Mouse (Mus musculus) forebrain, embryonic 14.5 days (tissue): ENCODE results near the gene Pycr1. TPM values are rescaled to one million over a fixed set of nuclear protein-coding genes. Genes with fewer than 3 reads are reported as not detected.
A peak's percentile ranks its signal among the peaks of the same experiment; 100 is the strongest.

Experiments
- ATAC-seq: fragments of 200-750 bp; cut with Nextera tagmentation; 2 replicates; pipeline ENCODE4 v1.8.0; 2017; ENCODE audit warnings: mild to moderate bottlenecking, moderate library complexity
- DNase-seq: peaks from one replicate; pipeline ENCODE4 v3.0.0-alpha.2; 2015; ENCODE audit warnings: low spot score
- H3K27ac ChIP-seq: fragments of 300-500 bp; sonication (generic); 2 replicates; pipeline ENCODE4 v1.5.1; 2014; ENCODE audit warnings: low read depth, mild to moderate bottlenecking, control low read depth, low read length, moderate library complexity
- H3K27me3 ChIP-seq: fragments of 300-500 bp; sonication (generic); replicated peaks from 2 replicates; pipeline ENCODE4 v1.6.1; 2014; ENCODE audit warnings: low read length, control low read depth, mixed read lengths; ENCODE audit not compliant: control insufficient read depth, insufficient read depth
- H3K36me3 ChIP-seq: fragments of 300-500 bp; sonication (generic); 2 replicates; pipeline ENCODE4 v1.6.1; 2014; ENCODE audit warnings: low read length, control low read depth; ENCODE audit not compliant: control insufficient read depth, insufficient read depth
- H3K4me1 ChIP-seq: fragments of 300-500 bp; sonication (generic); 2 replicates; pipeline ENCODE4 v1.6.1; 2014; ENCODE audit warnings: antibody characterized with exemption, low read length, control low read depth; ENCODE audit not compliant: control insufficient read depth, insufficient read depth
- H3K4me2 ChIP-seq: fragments of 300-500 bp; sonication (generic); 2 replicates; pipeline ENCODE4 v1.6.1; 2014; ENCODE audit warnings: mild to moderate bottlenecking, control low read depth, low read length
- H3K4me3 ChIP-seq: fragments of 300-500 bp; sonication (generic); 2 replicates; pipeline ENCODE4 v1.5.1; 2014; ENCODE audit warnings: low read depth, low read length, control low read depth
- H3K9ac ChIP-seq: fragments of 300-500 bp; sonication (generic); 2 replicates; pipeline ENCODE4 v1.6.1; 2014; ENCODE audit warnings: mild to moderate bottlenecking, low read length, control low read depth, moderate library complexity
- H3K9me3 ChIP-seq: fragments of 300-500 bp; sonication (generic); replicated peaks from 2 replicates; pipeline ENCODE4 v1.6.1; 2016; ENCODE audit warnings: low read length, control low read depth, mixed read lengths; ENCODE audit not compliant: control insufficient read depth
- WGBS: fragments of 180-500 bp; shearing (Covaris S2); extraction: QIAGEN DNeasy Blood & Tissue Kit; methylation state at CpG from one replicate; pipeline ENCODE4 v1.1.7; 2014; 5-methylcytosine and 5-hydroxymethylcytosine counted together
- polyA plus RNA-seq: library from polyadenylated mRNA; unstranded; fragments of >200 nt; fragmentation: Nextera tagmentation; extraction: Ambion mirVana; gene quantifications from 2 replicates; pipeline ENCODE4 v1.2.1, GENCODE M21; 2014

Pycr1 gene
- 33.6 and 33.9 TPM in 2 replicates for polyA plus RNA-seq

- WGBS = under 1% methylated on average over 15 of the region's 15 CpGs
- ATAC-seq (peak; percentile 100), DNase-seq (peak; percentile 97)
- peaks cover 8% of the 10 kb centered on the region for H3K4me1 ChIP-seq
- peaks cover 8% of the 10 kb centered on the region; the same call in 1 of the 2 replicates for H3K27me3 ChIP-seq
- peak within 1 kb of the TSS; percentile 46 for H3K4me3 ChIP-seq
- H3K27ac ChIP-seq = no peak within 1 kb of the TSS
- no peaks in the 10 kb centered on the region for H3K36me3 ChIP-seq
- no peaks in the 10 kb centered on the region for H3K9me3 ChIP-seq
- H3K4me2 ChIP-seq = peak within 1 kb of the TSS; percentile 83
- peak within 1 kb of the TSS; percentile 66 for H3K9ac ChIP-seq
These were observed at the start of gene Pycr1 for GRCm38 (mm10) chr11:120643601-120643987. TSS of gene Pycr1 (minus strand) at chr11:120643769.

- H3K4me2 ChIP-seq = no peak overlapping the region
- H3K9me3 ChIP-seq = no peaks in the 10 kb centered on the region
- 92% methylated on average over 4 of the region's 4 CpGs for WGBS
- H3K27ac ChIP-seq = no peak overlapping the region
- DNase-seq (no peak), ATAC-seq (no peak)
- no peak overlapping the region for H3K9ac ChIP-seq
- H3K4me1 ChIP-seq = no peaks in the 10 kb centered on the region
- H3K27me3 ChIP-seq = no peaks in the 10 kb centered on the region
- no peak overlapping the region for H3K4me3 ChIP-seq
- peaks cover 44% of the 10 kb centered on the region for H3K36me3 ChIP-seq
These were observed 49.0 kb upstream of the Pycr1 start for GRCm38 (mm10) chr11:120692471-120693011.

GRCm38 (mm10) chr11:120689365-120689764 lies 45.8 kb upstream of the Pycr1 start:
- Histone ChIP-seq H3K36me3 (peaks cover 62% of the 10 kb centered on the region), H3K4me3 (no peak overlapping the region), H3K4me1 (no peaks in the 10 kb centered on the region), H3K4me2 (no peak overlapping the region), H3K9me3 (no peaks in the 10 kb centered on the region), H3K9ac (no peak overlapping the region), H3K27me3 (no peaks in the 10 kb centered on the region), H3K27ac (no peak overlapping the region)
- no peak for DNase-seq
- 88% methylated on average over 3 of the region's 3 CpGs for WGBS
- no peak for ATAC-seq

- no peaks in the 10 kb centered on the region for H3K9me3 ChIP-seq
- WGBS = 83% methylated on average over 20 of the region's 20 CpGs
- H3K4me1 ChIP-seq = no peaks in the 10 kb centered on the region
- peaks cover 69% of the 10 kb centered on the region for H3K36me3 ChIP-seq
- DNase-seq = no peak
- no peak overlapping the region for H3K4me3 ChIP-seq
- no peak overlapping the region for H3K4me2 ChIP-seq
- H3K27me3 ChIP-seq = no peaks in the 10 kb centered on the region
- no peak overlapping the region for H3K9ac ChIP-seq
- no peak overlapping the region for H3K27ac ChIP-seq
- ATAC-seq = no peak
These were observed 43.2 kb upstream of the Pycr1 start for GRCm38 (mm10) chr11:120686650-120687272.

- H3K27ac ChIP-seq = no peak overlapping the region
- no peaks in the 10 kb centered on the region for H3K9me3 ChIP-seq
- H3K9ac ChIP-seq = no peak overlapping the region
- H3K4me2 ChIP-seq = no peak overlapping the region
- WGBS = 96% methylated on average over 2 of the region's 2 CpGs
- H3K27me3 ChIP-seq = no peaks in the 10 kb centered on the region
- no peak for ATAC-seq
- no peak for DNase-seq
- H3K4me3 ChIP-seq = no peak overlapping the region
- H3K36me3 ChIP-seq = peaks cover 80% of the 10 kb centered on the region
- H3K4me1 ChIP-seq = no peaks in the 10 kb centered on the region
These were observed 41.1 kb upstream of the Pycr1 start for GRCm38 (mm10) chr11:120684660-120685059.

GRCm38 (mm10) chr11:120684086-120684485 lies 40.5 kb upstream of the Pycr1 start:
- no peak for ATAC-seq
- Histone ChIP-seq H3K9me3 (no peaks in the 10 kb centered on the region), H3K4me3 (no peak overlapping the region), H3K4me1 (no peaks in the 10 kb centered on the region), H3K36me3 (peaks cover 78% of the 10 kb centered on the region), H3K4me2 (no peak overlapping the region), H3K9ac (no peak overlapping the region), H3K27me3 (no peaks in the 10 kb centered on the region), H3K27ac (no peak overlapping the region)
- WGBS = 94% methylated on average over 2 of the region's 2 CpGs
- no peak for DNase-seq

- Histone ChIP-seq H3K4me1 (no peaks in the 10 kb centered on the region), H3K36me3 (peaks cover 77% of the 10 kb centered on the region), H3K27me3 (no peaks in the 10 kb centered on the region), H3K9ac (no peak overlapping the region), H3K27ac (no peak overlapping the region), H3K4me3 (no peak overlapping the region), H3K9me3 (no peaks in the 10 kb centered on the region), H3K4me2 (no peak overlapping the region)
- ATAC-seq (no peak), DNase-seq (no peak)
- WGBS = 93% methylated on average over 3 of the region's 3 CpGs
These were observed 40.0 kb upstream of the Pycr1 start for GRCm38 (mm10) chr11:120683536-120683935.

GRCm38 (mm10) chr11:120682683-120683082 lies 39.1 kb upstream of the Pycr1 start:
- Histone ChIP-seq H3K36me3 (peaks cover 75% of the 10 kb centered on the region), H3K4me1 (no peaks in the 10 kb centered on the region), H3K27me3 (no peaks in the 10 kb centered on the region), H3K9me3 (no peaks in the 10 kb centered on the region), H3K4me2 (no peak overlapping the region), H3K9ac (no peak overlapping the region), H3K4me3 (no peak overlapping the region), H3K27ac (no peak overlapping the region)
- no peak for ATAC-seq
- DNase-seq = no peak
- 95% methylated on average over 5 of the region's 5 CpGs for WGBS

- ATAC-seq = no peak
- H3K4me3 ChIP-seq = no peak overlapping the region
- 73% methylated on average over 3 of the region's 3 CpGs for WGBS
- no peaks in the 10 kb centered on the region for H3K9me3 ChIP-seq
- H3K4me2 ChIP-seq = no peak overlapping the region
- H3K27me3 ChIP-seq = no peaks in the 10 kb centered on the region
- H3K27ac ChIP-seq = no peak overlapping the region
- H3K36me3 ChIP-seq = peaks cover 64% of the 10 kb centered on the region
- no peak overlapping the region for H3K9ac ChIP-seq
- H3K4me1 ChIP-seq = no peaks in the 10 kb centered on the region
- no peak for DNase-seq
These were observed 36.3 kb upstream of the Pycr1 start for GRCm38 (mm10) chr11:120679909-120680308.
